Mouse (Mus musculus): Measurements from ENCODE around the gene Srd5a2. TPM values are rescaled to one million over a fixed set of nuclear protein-coding genes. Genes with fewer than 3 reads are reported as not detected.

Gene Srd5a2
- polyA plus RNA-seq, 1 experiment from 2014 or later, result not detected

GRCm38 (mm10) chr17:74048229-74048816 is 607 bp upstream of the Srd5a2 start:
- no peak for ATAC-seq (ENCODE audit: low FRiP score)
- Histone ChIP-seq H3K27ac (no peak overlapping the region), H3K36me3 (replicated peaks; ENCODE audit: control insufficient read depth, insufficient read depth) (no peaks in the 10 kb centered on the region), H3K4me2 (replicated peaks) (peak overlapping the region; percentile 56), H3K9ac (no peak overlapping the region), H3K4me3 (replicated peaks; ENCODE audit: low read length) (peak overlapping the region; percentile 33; the same call in 1 of the 2 replicates), H3K4me1 (replicated peaks; ENCODE audit: control insufficient read depth, insufficient read depth, low read length) (0 out of 2 replicates have a peak, but pooled peaks cover 4% of the 10 kb centered on the region), H3K27me3 (ENCODE audit: control insufficient read depth, insufficient read depth, low read length) (peaks cover 56% of the 10 kb centered on the region), H3K9me3 (ENCODE audit: control insufficient read depth, low read length) (no peaks in the 10 kb centered on the region)
- WGBS, result 3% methylated on average over 19 of the region's 19 CpGs
- no peak for DNase-seq (ENCODE audit: low spot score)

GRCm38 (mm10) chr17:74043754-74044153 is 4.0 kb downstream of the Srd5a2 start:
- H3K9me3 ChIP-seq (ENCODE audit: control insufficient read depth, low read length), result no peaks in the 10 kb centered on the region
- ATAC-seq (ENCODE audit: low FRiP score), result no peak
- whole genome bisulfite sequencing, result 56% methylated on average over 4 of the region's 4 CpGs

GRCm38 (mm10) chr17:74020526-74021203 is 27.1 kb downstream of the Srd5a2 start:
- H3K36me3 ChIP-seq (replicated peaks; ENCODE audit: control insufficient read depth, insufficient read depth), result no peaks in the 10 kb centered on the region
- no peaks in the 10 kb centered on the region for H3K4me1 ChIP-seq (replicated peaks; ENCODE audit: control insufficient read depth, insufficient read depth, low read length)
- H3K9me3 ChIP-seq (ENCODE audit: control insufficient read depth, low read length), result no peaks in the 10 kb centered on the region
- H3K9ac ChIP-seq, result no peak overlapping the region
- ATAC-seq (ENCODE audit: low FRiP score), result peak; percentile 88
- peak overlapping the region; percentile 13 for H3K4me2 ChIP-seq (replicated peaks)
- H3K27ac ChIP-seq, result no peak overlapping the region
- H3K4me3 ChIP-seq (replicated peaks; ENCODE audit: low read length), result no peak overlapping the region
- DNase-seq (ENCODE audit: low spot score), result peak; percentile 92
- no peaks in the 10 kb centered on the region for H3K27me3 ChIP-seq (ENCODE audit: control insufficient read depth, insufficient read depth, low read length)
- 39% methylated on average over 8 of the region's 8 CpGs for WGBS

More at GRCm38 (mm10) chr17:74043754-74044153, 4.0 kb downstream of the Srd5a2 start:
- H3K9ac ChIP-seq, result no peak overlapping the region
- no peaks in the 10 kb centered on the region for H3K36me3 ChIP-seq (replicated peaks; ENCODE audit: control insufficient read depth, insufficient read depth)
- H3K27ac ChIP-seq, result no peak overlapping the region
- no peak overlapping the region for H3K4me3 ChIP-seq (replicated peaks; ENCODE audit: low read length)
- 0 out of 2 replicates have a peak, but pooled peaks cover 4% of the 10 kb centered on the region for H3K4me1 ChIP-seq (replicated peaks; ENCODE audit: control insufficient read depth, insufficient read depth, low read length)
- DNase-seq (ENCODE audit: low spot score), result no peak
- no peak overlapping the region for H3K4me2 ChIP-seq (replicated peaks)
- H3K27me3 ChIP-seq (ENCODE audit: control insufficient read depth, insufficient read depth, low read length), result peaks cover 42% of the 10 kb centered on the region

- Histone ChIP-seq H3K9me3 (ENCODE audit: control insufficient read depth, low read length) (no peaks in the 10 kb centered on the region), H3K27me3 (ENCODE audit: control insufficient read depth, insufficient read depth, low read length) (no peaks in the 10 kb centered on the region), H3K9ac (no peak overlapping the region), H3K27ac (no peak overlapping the region), H3K4me3 (replicated peaks; ENCODE audit: low read length) (no peak overlapping the region), H3K36me3 (replicated peaks; ENCODE audit: control insufficient read depth, insufficient read depth) (no peaks in the 10 kb centered on the region), H3K4me2 (replicated peaks) (no peak overlapping the region), H3K4me1 (replicated peaks; ENCODE audit: control insufficient read depth, insufficient read depth, low read length) (no peaks in the 10 kb centered on the region)
- no peak for ATAC-seq (ENCODE audit: low FRiP score)
- DNase-seq (ENCODE audit: low spot score), result no peak
- WGBS, result 87% methylated on average over 4 of the region's 4 CpGs
Measured at GRCm38 (mm10) chr17:74018281-74018680, 29.4 kb downstream of the Srd5a2 start.

- Histone ChIP-seq H3K27ac (no peak overlapping the region), H3K9me3 (ENCODE audit: control insufficient read depth, low read length) (no peaks in the 10 kb centered on the region), H3K36me3 (replicated peaks; ENCODE audit: control insufficient read depth, insufficient read depth) (no peaks in the 10 kb centered on the region), H3K9ac (no peak overlapping the region), H3K4me2 (replicated peaks) (no peak overlapping the region), H3K4me1 (replicated peaks; ENCODE audit: control insufficient read depth, insufficient read depth, low read length) (no peaks in the 10 kb centered on the region), H3K27me3 (ENCODE audit: control insufficient read depth, insufficient read depth, low read length) (no peaks in the 10 kb centered on the region), H3K4me3 (replicated peaks; ENCODE audit: low read length) (no peak overlapping the region)
- DNase-seq (ENCODE audit: low spot score) (no peak), ATAC-seq (ENCODE audit: low FRiP score) (no peak)
- WGBS, result 90% methylated on average over 1 of the region's 1 CpGs
Measured at GRCm38 (mm10) chr17:74017649-74018048, 30.1 kb downstream of the Srd5a2 start.

- H3K4me2 ChIP-seq (replicated peaks), result no peak overlapping the region
- no peaks in the 10 kb centered on the region for H3K36me3 ChIP-seq (replicated peaks; ENCODE audit: control insufficient read depth, insufficient read depth)
- no peaks in the 10 kb centered on the region for H3K27me3 ChIP-seq (ENCODE audit: control insufficient read depth, insufficient read depth, low read length)
- H3K9ac ChIP-seq, result no peak overlapping the region
- H3K27ac ChIP-seq, result no peak overlapping the region
- DNase-seq (ENCODE audit: low spot score) (no peak), ATAC-seq (ENCODE audit: low FRiP score) (no peak)
- no peak overlapping the region for H3K4me3 ChIP-seq (replicated peaks; ENCODE audit: low read length)
- no peaks in the 10 kb centered on the region for H3K9me3 ChIP-seq (ENCODE audit: control insufficient read depth, low read length)
- WGBS, result 89% methylated on average over 6 of the region's 6 CpGs
- no peaks in the 10 kb centered on the region for H3K4me1 ChIP-seq (replicated peaks; ENCODE audit: control insufficient read depth, insufficient read depth, low read length)
Measured at GRCm38 (mm10) chr17:74015128-74015527, 32.6 kb downstream of the Srd5a2 start.

GRCm38 (mm10) chr17:74008680-74009079 is 39.0 kb downstream of the Srd5a2 start:
- H3K36me3 ChIP-seq (replicated peaks; ENCODE audit: control insufficient read depth, insufficient read depth), result no peaks in the 10 kb centered on the region
- no peaks in the 10 kb centered on the region for H3K27me3 ChIP-seq (ENCODE audit: control insufficient read depth, insufficient read depth, low read length)
- H3K4me2 ChIP-seq (replicated peaks), result no peak overlapping the region
- ATAC-seq (ENCODE audit: low FRiP score) (no peak), DNase-seq (ENCODE audit: low spot score) (no peak)
- H3K9me3 ChIP-seq (ENCODE audit: control insufficient read depth, low read length), result no peaks in the 10 kb centered on the region
- no peak overlapping the region for H3K4me3 ChIP-seq (replicated peaks; ENCODE audit: low read length)
- WGBS, result 60% methylated on average over 4 of the region's 4 CpGs
- H3K4me1 ChIP-seq (replicated peaks; ENCODE audit: control insufficient read depth, insufficient read depth, low read length), result no peaks in the 10 kb centered on the region
- H3K27ac ChIP-seq, result no peak overlapping the region
- no peak overlapping the region for H3K9ac ChIP-seq

GRCm38 (mm10) chr17:74007001-74007400 is 40.7 kb downstream of the Srd5a2 start:
- Histone ChIP-seq H3K4me2 (replicated peaks) (no peak overlapping the region), H3K4me1 (replicated peaks; ENCODE audit: control insufficient read depth, insufficient read depth, low read length) (no peaks in the 10 kb centered on the region), H3K27me3 (ENCODE audit: control insufficient read depth, insufficient read depth, low read length) (no peaks in the 10 kb centered on the region), H3K4me3 (replicated peaks; ENCODE audit: low read length) (no peak overlapping the region), H3K36me3 (replicated peaks; ENCODE audit: control insufficient read depth, insufficient read depth) (no peaks in the 10 kb centered on the region), H3K27ac (no peak overlapping the region), H3K9me3 (ENCODE audit: control insufficient read depth, low read length) (0 out of 2 replicates have a peak, but pooled peaks cover 4% of the 10 kb centered on the region), H3K9ac (no peak overlapping the region)
- no peak for ATAC-seq (ENCODE audit: low FRiP score)
- WGBS, result 85% methylated on average over 8 of the region's 8 CpGs
- DNase-seq (ENCODE audit: low spot score), result no peak

GRCm38 (mm10) chr17:74002396-74002795 is 45.3 kb downstream of the Srd5a2 start:
- no peak overlapping the region for H3K4me3 ChIP-seq (replicated peaks; ENCODE audit: low read length)
- no peak overlapping the region for H3K9ac ChIP-seq
- ATAC-seq (ENCODE audit: low FRiP score) (no peak), DNase-seq (ENCODE audit: low spot score) (no peak)
- H3K4me1 ChIP-seq (replicated peaks; ENCODE audit: control insufficient read depth, insufficient read depth, low read length), result no peaks in the 10 kb centered on the region
- H3K4me2 ChIP-seq (replicated peaks), result no peak overlapping the region
- no peaks in the 10 kb centered on the region for H3K36me3 ChIP-seq (replicated peaks; ENCODE audit: control insufficient read depth, insufficient read depth)
- 64% methylated on average over 2 of the region's 2 CpGs for WGBS
- H3K27me3 ChIP-seq (ENCODE audit: control insufficient read depth, insufficient read depth, low read length), result no peaks in the 10 kb centered on the region
- no peak overlapping the region for H3K27ac ChIP-seq
- 0 out of 2 replicates have a peak, but pooled peaks cover 4% of the 10 kb centered on the region for H3K9me3 ChIP-seq (ENCODE audit: control insufficient read depth, low read length)
